Mouse (Mus musculus) cerebellum, adult 9-10 months (tissue): ENCODE measurements around the gene Cdkn1c.

ENCODE experiments used
- DNase-seq: peaks from one replicate; pipeline ENCODE4 v3.0.0; 2022

The Cdkn1c gene

DNA sequence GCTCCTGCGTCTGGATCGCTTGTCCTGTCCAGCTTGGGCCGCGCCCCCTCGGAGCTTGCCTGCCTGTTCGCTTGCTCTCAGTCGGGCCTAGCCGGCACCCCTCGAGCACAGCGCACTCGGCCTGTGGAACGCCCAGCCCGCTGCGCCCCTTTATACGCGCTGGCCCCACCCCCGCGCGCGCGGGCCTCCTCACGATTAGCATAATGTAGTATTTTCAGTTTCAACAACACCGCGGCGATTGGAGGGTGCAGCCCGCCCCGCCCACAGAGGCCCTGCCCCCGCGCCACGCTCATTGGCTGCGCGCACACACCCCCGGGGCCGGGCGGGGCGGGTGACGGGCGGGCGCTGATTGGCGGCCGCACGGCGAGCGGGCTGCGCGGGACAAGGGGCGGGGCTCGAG, at the start of gene Cdkn1c:
TSS of gene Cdkn1c (minus strand) at position 177 of the 400 bp plus-strand sequence.
- DNase-seq, result no peak

DNA sequence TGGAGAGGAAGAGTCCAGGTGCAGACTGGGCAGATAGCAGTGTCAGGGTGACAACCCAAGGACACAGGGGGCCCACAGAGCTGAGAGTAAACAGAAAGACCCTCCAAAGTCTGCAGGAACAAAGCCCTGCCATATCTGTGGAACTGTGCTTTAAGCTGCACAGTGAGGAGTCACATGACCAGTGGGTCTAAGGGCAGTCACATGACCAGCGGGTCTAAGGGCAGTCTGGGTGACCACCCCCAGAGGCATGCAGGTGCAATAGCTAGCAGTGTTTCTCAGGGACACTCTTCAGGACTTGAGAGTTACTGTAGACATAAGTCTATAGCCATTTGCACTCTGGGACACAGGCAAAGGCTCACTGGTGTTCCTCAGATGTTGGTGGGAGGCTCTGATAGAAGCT, 48.7 kb upstream of the Cdkn1c start:
- no peak for DNase-seq

DNA sequence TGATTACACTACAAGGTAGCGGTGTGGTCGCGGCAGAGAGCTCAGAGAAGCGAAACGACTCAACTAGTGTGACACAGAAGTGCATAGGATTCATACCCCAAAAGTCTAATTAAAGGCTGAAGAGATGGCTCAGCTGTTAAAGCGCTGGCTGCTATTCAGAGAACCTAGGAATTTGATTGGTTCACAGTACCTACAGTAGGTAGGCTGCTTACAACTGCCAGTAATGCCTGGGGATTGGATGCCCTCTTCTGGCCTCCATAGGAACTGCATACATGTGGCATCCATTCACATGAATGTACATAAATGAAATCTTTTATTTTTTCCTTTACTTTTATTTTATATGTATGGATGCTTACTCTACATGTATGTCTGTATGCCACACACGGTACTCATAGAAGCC, 45.8 kb upstream of the Cdkn1c start:
- peak; percentile 26 for DNase-seq

DNA sequence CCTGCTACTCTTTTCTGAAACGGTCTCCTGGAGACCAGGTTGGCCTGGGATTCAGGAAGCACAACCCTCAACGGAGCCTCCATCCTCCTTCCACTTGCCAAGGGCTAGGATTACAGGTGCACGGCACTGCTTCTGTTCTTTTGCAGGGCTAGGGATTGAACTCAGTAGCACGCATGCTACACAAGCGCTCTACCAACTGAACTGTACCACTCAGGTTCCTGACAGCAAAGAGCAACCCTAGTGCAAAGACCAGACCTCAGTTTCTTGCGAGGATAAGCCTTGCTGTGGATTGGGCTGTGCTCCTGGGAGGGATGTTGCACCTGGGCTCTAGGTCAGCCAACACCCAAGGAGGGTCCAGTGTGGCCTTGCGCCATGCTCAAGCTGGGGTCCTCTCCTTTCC, 45.4 kb upstream of the Cdkn1c start:
- DNase-seq, result no peak

DNA sequence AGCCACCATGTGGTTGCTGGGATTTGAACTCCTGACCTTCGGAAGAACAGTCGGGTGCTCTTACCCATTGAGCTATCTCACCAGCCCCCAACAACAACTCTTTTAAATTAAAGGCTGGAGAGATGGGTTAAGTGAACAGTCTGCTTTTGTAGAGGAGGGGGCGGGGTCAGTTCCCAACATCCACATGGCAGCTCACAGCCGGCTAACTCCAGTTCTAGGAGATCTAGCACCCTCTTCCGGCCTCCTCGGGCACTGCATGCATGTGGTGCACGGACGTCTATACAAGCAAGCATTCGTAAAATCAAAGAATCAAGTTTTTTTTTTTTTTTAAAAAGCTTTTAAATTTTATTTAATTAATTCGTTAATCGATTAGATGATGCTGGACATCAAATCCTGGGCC, 45.0 kb upstream of the Cdkn1c start:
- DNase-seq, result peak; percentile 27

DNA sequence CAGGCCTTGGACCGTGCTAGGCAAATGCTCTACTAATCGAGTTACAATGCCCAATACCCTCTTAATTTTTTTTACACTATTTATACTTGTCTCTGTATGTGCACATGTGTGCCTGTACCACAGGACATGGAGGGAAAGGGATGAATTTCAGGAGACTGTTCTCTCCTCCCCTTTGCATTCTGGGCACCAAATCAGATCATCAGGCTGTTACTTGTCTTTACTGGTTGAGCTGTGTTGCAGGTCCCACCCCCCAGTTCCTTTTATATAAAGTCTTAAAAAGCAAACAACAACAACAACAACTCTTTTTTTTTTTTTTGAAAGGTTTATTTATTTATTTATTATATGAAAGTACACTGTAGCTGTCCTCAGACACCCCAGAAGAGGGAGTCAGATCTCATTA, 44.6 kb upstream of the Cdkn1c start:
- no peak for DNase-seq

DNA sequence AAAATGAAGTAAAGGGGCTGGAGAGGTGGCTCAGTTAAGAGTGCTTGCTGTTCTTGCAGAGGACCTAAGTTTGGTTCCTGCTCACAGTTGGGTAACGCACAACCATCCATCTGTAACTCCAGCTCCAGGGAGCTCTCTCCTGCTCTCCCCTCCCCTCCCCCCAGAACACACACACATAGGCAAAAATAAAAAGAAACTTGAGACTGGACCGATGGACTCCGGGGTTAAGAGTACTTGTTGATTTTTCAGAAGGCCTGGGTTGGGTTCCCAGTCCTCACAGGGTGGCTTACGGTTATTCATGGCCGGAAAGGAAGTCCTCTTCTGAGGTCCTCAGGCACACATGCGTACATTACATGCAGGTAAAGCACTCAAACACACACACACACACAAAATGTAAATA, 43.1 kb upstream of the Cdkn1c start:
- no peak for DNase-seq

- DNase-seq, result no peak
Measured at GRCm38 (mm10) chr7:143502418-143503200, 41.8 kb upstream of the Cdkn1c start, which contains the start of gene Phlda2. TSS of gene Phlda2 (minus strand) at chr7:143503150.

- DNase-seq, result no peak
Measured at GRCm38 (mm10) chr7:143501643-143502417, 41.0 kb upstream of the Cdkn1c start.

GRCm38 (mm10) chr7:143500912-143501311, 40.1 kb upstream of the Cdkn1c start:
- no peak for DNase-seq

DNA sequence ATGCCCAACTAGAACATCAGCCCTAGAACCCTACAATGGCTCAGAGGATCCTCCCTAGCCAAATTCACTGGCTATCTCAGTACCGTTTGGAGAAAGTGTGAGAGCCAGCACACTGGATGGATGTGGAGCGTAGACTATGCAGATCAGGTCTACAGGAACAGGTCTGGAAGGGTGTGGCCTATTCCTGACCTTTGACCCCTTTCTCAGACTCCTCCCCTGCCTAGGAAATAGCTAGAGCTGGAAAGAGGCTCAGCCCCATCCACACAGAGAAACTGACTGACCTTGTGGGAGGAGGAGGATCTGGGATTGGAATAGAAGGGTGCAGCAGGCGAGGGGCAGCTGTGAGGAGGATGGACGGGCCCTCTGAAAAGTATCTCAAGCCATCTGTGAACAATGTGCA, 37.7 kb upstream of the Cdkn1c start:
- DNase-seq, result no peak

DNA sequence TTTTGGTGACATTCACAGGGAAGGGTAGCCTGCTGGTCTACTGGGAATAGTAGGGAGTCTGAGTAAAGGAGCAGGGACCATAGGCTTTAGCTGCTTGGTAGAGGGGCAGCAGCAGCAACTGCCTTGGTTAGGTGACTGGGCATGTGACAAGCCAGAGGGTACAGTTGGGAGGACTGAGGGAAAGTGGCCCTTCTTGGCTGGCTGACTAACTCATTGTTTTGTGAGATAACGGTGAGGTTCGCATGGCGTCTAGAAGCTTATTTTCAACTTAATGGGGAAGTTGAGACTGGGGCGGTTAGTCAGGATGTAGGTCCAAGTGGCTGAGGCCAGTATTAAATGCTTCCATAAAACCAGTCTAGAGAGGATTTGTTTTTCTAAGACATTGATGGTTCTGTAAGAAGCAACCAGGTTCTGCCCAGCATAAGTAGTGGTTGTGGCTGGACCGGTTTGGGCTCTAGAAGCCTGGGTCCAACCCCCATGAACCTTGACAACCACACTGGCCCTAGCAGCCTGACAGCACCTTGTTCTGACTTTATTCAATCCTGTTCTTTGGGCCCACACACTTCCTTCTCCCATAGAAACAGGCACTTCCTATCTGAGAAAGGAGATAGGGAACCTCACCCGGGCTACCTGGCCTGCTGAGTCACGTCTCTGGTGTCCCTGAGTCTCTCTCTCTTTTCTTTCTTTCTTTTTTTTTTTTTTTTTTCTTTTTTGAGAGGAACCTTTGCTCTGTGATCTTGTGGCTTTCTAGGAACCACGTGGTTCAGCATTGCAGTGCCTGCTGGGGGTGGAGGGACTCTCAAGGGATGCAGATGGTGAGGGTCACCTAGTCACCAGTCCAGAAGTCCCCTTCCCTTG, 34.5 kb upstream of the Cdkn1c start:
- no peak for DNase-seq

DNA sequence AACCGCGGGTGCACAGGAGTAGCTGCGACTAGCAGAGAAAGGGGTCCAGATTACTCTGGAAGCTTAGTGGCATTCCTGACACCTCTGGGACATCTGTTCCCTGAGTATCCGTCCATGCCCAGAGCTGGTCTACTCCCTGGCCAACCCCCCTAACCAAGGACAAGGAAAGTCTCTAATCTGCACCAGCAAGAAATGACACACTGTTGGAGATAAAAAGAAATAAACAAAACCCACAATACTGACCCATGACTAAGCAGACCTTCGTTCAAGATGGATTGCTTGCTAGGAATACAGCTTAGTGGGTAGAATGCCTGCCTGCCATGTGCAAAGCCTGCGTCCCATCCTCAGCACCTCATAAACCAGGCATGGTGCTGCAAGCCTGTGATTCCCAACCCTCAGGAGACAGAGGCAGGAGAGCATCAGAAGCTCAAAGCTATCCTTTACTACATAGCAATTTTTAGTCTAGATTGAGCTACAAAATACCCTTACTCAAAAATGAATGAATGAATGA, 32.8 kb upstream of the Cdkn1c start:
- DNase-seq, result no peak

DNA sequence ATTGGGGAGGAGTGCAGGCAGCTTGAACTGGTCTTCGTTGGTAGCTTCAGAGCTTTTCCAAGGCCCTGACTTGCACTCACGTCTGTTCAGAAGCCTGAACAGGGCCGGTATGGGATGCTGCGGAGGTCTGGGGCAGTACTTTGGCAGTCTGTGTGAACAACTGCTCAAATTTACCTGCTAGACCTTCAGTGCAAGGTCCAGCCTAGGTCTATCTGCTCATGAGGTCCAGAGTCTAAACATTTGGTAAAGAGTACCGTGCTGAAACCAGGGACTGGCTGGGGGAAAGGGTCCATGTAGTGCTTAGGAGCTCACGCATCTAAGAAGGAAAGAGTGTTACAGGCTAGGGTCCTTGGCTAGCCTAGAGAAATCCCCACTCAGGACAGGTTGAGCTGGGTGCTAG, 28.9 kb upstream of the Cdkn1c start:
- no peak for DNase-seq

GRCm38 (mm10) chr7:143482541-143482940, 21.7 kb upstream of the Cdkn1c start:
- DNase-seq, result no peak

GRCm38 (mm10) chr7:143481806-143482387, 21.0 kb upstream of the Cdkn1c start:
- no peak for DNase-seq

- DNase-seq, result no peak
Measured at GRCm38 (mm10) chr7:143480498-143480897, 19.6 kb upstream of the Cdkn1c start.

- DNase-seq, result no peak
Measured at GRCm38 (mm10) chr7:143477800-143478199, 16.9 kb upstream of the Cdkn1c start.

DNA sequence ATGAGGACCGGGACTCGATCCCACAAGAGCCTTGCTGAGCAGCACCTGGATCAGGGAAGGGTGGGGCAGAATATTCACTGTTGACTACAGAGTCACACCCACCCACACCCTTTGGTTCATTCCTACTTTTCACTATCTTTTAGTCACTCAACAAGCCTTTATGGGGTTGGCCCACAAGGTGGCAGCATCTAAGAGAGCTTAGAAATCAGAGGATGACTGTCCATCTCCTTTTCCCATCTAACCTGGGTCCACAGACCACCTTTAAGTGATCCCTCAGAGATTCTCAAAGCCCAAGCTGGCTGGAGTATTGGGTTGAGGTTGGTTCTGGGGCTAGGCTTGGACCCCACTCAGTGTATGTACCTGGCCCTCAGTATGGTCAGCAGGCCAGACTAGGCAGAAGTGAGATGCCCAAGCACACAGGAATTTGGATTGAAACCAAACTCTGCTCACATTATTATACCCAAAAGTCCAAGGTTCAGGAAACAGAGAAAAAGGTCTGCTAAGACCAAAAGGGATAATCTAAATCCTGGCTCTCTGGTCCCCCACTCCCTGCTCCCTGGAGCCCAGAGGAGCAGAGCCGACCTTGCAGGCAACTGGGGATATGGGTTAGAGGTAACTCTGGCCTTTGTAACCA, 16.0 kb upstream of the Cdkn1c start:
- DNase-seq, result no peak

GRCm38 (mm10) chr7:143475876-143476275, 15.0 kb upstream of the Cdkn1c start:
- no peak for DNase-seq

- no peak for DNase-seq
Measured at GRCm38 (mm10) chr7:143474811-143475210, 14.0 kb upstream of the Cdkn1c start.
